Mouse (Mus musculus) gastrocnemius, postnatal 14 days (tissue): Measurements from ENCODE around the gene Tmem63a. TPM values are rescaled to one million over a fixed set of nuclear protein-coding genes. Genes with fewer than 3 reads are reported as not detected.
A peak's percentile ranks its signal among the peaks of the same experiment; 100 is the strongest.
"Not testable (repeated sequence)": the region's sequence is repeated elsewhere in the genome, so short reads cannot be mapped to it uniquely, and the experiment has no call there.

Experiments used
- DNase-seq: peaks from one replicate; pipeline ENCODE4 v3.0.0; 2021; ENCODE audit warnings: mixed read lengths
- intact Hi-C: fragments of 180-260 bp; cut with DNase I; formaldehyde crosslinking; loops from one replicate; pipeline ENCODE4 v1.15.1; 2025; ENCODE audit warnings: low total_unique reads
- total RNA-seq, 2 experiments: library from RNA; stranded (reverse); gene quantifications; 2 replicates each; pipeline ENCODE4 v1.2.3; 2021

Gene Tmem63a
- total RNA-seq, 2 experiments from 2014 or later = 11.9 to 12.5 TPM

DNA sequence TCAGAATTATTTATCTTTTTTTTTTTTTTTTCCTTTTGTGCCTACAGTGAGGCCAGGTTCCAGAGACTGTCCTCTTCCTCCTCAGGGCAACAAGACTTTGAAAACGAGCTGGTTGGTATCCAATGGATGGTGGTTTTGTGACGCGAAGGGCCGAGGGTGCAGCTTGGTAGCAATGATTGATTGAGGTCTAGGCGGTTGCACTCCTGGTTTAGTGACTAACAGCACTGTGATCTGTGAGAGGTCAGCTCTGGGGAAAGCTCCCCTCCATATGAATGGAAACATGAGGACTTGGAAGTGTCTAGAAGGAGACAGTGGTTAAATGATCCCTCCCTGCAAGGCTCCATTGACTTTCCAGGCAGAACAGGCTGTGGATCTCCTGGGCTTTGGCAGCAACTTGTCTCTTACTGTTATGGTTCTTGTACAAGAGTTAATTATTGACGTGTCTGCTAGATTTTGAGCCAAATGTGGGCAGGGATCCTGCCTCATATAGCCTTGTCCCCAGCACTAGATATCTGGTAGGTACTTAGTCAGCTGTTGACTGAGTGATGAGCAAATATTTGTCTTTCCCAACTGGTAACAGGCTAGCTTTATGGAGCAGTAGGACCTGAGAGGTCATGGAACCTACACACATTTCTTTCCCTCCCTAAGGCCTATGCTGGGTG, 10.1 kb downstream of the Tmem63a start:
- no peak for DNase-seq

DNA sequence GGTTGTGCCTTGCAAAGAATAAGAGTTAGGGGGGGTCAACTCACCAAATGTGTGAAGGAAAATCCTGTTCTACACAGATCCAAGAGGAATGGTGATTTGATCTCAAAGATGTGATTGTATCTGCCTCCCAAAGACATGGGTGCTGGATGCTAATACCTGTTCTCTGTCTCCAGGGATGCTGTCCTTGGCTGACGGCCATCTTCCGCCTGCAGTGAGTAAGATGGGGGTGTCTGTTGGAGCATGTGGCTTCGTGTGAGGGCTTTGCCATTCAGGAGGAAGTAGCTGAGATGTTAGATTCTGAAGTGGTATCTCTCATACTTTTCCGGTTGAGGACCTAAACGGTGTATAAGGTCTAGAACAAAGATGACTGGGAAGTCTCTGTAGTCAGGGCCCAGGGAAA, 10.7 kb downstream of the Tmem63a start:
- intact Hi-C loops = no loop called here
- DNase-seq = no peak

More for the DNA sequence above, 10.1 kb downstream of the Tmem63a start:
- intact Hi-C loops = no loop called here

DNA sequence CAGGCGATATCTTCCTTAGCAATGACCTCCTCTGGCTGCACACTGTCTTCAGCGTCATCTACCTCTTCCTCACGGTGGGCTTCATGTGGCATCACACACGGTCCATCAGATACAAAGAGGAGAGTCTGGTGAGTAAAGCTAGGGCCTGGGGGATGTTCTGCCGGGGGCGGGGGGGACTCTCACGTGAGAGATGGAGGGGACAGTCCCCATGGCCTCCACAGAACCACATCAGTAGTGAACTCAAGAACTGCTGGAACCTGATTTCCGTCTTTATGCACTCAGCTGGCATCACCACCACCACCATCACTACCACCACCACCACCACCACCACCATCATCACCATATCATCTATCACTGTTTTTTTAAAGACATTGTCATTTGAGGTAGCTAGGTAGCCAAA, 14.3 kb downstream of the Tmem63a start:
- no peak for DNase-seq
- intact Hi-C loops = no loop called here

DNA sequence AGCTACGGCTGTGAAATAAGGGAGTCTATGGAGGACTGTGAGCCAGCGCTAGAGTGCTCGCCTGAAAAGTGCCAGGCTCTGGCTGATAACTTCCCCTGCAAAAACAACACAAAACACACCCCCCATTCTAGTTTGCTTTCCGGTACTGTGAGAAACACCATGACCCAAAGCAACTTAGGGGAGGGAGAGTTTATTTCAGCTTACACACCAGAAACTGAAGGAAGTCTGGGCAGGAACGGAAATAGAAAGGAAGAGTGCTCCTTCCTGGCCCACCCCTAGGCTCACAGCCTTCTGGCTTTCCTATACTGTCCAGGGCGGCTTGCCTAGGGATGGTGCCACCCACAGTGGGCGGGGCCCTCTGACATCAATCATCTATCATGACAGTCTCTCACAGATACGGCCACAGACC, 14.8 kb downstream of the Tmem63a start:
- intact Hi-C loops = no loop called here
- DNase-seq = peak; percentile 43

DNA sequence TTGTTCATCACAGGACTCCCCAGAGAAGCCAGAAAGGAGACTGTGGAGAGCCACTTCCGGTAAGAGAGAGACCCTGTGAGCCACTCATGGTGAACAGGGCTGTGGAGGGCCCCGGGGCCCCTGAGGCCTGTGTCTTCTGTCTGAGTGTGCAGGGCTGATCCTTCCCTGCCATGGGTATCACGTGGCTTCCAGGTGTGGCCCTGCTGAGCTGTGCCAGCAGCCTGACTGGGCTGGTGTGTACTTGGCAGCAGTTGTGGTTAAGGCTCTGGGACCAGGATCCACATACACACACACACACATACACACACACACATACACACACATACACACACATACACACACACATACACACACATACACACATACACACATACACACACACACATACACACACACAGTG, 15.8 kb downstream of the Tmem63a start:
- intact Hi-C loops = no loop called here
- no peak for DNase-seq

DNA sequence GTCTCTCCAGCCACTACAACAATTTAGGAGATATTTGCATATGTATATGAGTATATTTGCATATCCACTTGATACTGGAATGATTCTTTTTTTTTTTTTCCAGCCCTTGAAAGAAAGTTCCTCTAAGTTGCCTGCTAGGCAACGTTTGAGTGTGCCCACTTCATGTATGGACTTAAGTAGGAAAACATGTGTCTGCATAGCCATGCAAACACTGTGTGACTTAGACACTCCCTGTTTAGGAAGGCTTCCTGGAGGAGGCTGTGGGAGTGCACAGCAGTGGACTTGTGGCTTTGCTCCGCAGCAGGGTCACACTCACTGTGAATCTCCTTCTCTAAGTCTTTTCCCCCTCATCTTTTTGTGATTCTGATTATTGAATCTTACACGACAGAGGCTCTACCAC, 16.7 kb downstream of the Tmem63a start:
- intact Hi-C loops = no loop called here
- DNase-seq = no peak

DNA sequence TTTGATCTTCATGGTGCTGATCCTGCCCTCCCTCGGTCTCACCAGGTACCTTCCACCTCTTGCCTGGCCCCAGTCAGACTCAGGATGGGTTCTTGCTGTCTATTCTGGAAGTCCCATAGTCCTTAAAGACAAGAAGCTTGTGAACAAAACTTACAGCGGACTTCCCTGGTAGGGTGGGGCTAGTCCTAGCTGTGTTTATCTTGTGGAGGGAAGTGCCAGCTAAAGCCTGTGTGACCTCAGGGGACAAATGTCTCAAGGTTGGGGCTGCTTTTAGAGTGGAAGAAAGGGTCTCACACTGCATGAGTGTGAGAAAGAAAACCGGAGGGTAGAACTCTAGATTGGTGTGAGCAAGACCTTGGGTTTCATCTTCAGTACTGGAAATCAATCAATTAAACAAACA, 23.6 kb downstream of the Tmem63a start:
- DNase-seq = no peak
- intact Hi-C loops = loop anchor here (5.0 kb wide), 1 partner anchor 73 kb away; the partner anchor contains the start of gene Lefty2

DNA sequence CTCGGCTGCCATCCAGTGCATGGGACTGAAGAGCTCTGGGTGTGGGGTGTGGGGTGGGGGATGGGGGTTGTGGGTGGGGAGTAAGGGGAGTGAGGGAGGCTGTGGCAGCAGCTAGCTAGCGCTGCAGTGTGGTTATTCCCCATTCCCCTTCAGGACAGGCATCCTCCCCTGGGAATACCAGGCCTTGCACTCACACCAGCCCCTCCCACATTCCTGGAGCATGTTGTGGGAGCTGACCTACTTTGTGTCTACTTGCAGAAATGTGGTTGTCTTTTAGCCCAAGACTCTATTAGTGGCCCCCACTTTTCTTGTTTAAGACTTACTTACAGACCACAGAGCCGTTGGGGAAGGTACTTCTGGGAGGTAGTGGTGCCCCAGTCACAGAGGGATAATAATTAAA, 24.4 kb downstream of the Tmem63a start:
- intact Hi-C loops = loop anchor here (5.0 kb wide), 1 partner anchor 74 kb away; the partner anchor contains the start of gene Lefty2

DNA sequence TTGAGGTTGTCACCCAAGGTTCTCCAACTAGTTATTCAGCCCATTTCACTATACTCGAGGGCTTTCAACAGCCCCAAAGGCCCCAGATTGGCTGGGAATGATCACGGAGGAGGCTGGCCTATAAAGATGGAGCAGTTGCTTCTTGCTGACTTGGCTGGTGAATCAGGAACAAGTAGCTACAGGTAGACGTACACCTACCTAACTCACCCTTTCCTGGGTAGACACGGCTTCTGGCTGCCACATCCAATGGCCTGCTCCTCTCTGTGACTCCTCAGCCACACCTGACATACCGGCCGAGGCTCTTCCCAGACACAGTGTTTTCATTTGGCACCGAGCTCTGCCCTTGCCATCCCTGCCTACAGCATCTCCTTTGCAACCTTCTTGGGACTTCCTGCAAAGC, 25.1 kb downstream of the Tmem63a start:
- intact Hi-C loops = loop anchor here (5.0 kb wide), 1 partner anchor 75 kb away; the partner anchor contains the start of gene Lefty2
- DNase-seq = no peak

More for the DNA sequence above, 24.4 kb downstream of the Tmem63a start:
- DNase-seq = peak; percentile 52

DNA sequence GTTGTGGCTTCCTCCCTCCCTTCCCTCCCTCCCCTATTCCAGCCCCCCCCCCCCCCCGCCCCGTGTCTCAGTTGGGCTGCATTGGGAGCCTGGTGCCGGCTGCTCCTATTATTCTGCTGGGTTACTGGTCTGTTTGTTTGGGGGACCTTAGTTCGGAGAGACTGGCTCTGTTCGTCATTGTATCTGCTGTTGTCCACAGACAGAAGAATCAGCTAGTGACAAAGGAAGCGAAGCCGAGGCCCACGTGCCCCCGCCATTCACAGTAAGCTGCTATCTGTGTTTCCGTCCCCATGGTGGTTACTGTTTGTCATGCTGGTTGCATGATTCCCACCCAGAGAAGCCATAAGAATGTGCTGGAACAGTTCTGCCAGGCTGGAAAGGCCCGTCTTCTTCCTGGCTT, 30.8 kb downstream of the Tmem63a start:
- DNase-seq = no peak
- intact Hi-C loops = loop anchor here (2.0 kb wide), 1 partner anchor 72 kb away; no protein-coding TSS in a partner anchor

DNA sequence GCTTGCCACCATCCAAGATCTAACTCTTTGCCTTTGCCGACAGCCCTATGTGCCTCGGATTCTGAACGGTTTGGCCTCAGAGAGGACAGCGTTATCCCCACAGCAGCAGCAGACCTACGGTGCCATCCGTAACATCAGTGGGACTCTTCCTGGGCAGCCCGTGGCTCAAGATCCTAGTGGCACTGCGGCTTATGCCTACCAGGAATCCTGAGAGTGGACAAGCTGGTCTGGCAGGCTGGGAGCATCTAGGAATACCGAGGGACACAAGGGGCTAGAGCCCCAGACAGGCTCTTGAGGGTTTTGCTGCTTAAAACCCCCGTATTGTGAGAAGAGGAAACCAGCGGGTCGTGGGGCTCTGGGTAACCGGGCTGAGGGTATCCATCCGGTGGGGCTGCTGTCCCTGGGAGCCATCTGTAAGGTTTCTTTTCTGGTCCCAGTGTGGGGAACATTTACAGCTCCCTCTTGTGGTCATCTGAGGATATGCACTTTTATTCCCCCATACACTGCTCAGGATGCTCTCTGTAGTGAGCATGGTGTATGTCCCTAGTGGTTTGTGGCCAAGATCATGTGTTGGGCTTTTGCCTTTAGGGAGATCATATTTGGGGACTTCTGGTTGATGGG, 32.1 kb downstream of the Tmem63a start:
- no peak for DNase-seq
- intact Hi-C loops = no loop called here

DNA sequence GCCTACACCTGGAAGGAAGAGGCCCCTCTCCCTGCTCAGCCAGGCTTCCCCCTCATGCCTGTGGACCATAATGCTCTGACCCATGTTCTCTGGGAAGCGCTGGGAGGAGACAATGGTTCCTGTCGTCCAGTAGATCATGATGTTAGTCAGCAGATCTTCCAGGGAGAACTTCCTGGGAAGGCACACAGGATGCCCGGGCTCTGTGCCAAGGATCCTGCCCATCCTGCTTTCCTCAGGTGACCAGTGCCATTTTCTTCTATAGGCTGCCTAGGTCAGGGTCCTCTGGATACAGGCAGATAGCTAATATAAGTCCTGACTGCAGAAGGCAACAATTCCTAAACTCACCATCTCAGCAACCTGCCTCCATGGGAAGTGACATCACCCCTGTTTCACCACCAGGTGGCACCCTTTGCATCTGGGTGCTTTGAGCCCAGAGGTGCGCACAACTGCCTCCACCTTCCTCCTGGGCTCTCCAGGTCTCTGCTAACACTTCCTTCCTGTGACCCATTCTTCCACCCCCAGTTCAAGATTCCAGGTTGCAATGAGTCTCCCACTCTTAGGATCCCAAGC, 34.1 kb downstream of the Tmem63a start:
- intact Hi-C loops = no loop called here
- peak; percentile 44 for DNase-seq

DNA sequence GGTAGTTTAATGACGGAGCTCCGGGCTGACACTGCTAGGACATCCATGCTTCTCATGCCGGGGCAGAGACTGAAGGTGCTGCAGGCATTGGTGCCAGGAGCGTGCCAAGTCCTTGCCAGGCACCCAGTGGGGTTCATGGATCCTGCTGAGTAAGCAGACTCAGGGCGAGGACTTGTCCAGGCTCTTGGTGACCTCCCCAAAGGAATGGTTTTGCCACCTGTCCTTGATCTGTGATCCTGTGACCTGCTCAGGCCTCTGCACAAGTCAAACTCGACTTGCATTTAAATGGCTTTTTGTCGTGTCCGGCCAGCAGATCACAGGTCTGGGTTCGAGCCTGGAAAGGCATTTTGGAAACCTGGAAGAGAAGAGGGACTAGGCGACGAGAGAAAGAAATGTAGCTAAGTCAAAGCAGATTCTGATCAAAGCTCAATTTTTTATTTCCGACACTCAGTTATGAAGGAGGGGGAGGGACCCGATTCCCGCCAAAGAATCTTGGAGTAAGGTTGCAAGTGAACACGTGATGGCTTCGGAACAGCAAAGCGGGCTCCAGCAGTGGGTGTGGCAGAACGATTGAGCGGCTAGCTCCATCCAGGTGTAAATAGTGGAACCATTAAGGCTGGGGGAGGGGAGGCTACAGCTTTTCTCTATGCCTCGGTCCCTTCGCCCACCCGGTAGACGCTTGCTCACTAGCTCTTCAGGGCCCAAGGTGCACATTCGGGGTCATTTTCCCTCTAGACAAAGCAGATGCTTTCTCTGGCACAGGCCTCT, 37.5 kb downstream of the Tmem63a start:
- intact Hi-C loops = no loop called here
- no peak for DNase-seq

DNA sequence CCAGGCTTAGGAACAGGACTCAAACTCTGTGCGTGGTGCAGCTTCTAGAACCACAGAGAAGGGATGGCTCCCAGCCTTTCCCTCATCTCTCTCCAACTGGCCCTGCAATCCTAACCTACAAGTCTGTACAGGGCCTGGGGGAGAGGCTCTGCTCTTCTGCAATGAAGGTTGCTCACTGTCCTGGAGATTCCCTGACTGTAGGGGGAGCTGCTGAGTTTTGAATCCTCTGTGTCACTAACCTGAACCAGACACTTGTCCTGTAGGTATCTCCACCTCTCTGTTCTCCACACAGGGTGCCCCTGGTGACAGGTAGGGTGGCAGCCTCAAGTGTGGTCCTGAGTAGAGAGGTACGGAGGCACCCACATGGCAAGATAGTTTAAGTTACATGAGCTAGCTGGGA, 38.3 kb downstream of the Tmem63a start:
- intact Hi-C loops = no loop called here

DNA sequence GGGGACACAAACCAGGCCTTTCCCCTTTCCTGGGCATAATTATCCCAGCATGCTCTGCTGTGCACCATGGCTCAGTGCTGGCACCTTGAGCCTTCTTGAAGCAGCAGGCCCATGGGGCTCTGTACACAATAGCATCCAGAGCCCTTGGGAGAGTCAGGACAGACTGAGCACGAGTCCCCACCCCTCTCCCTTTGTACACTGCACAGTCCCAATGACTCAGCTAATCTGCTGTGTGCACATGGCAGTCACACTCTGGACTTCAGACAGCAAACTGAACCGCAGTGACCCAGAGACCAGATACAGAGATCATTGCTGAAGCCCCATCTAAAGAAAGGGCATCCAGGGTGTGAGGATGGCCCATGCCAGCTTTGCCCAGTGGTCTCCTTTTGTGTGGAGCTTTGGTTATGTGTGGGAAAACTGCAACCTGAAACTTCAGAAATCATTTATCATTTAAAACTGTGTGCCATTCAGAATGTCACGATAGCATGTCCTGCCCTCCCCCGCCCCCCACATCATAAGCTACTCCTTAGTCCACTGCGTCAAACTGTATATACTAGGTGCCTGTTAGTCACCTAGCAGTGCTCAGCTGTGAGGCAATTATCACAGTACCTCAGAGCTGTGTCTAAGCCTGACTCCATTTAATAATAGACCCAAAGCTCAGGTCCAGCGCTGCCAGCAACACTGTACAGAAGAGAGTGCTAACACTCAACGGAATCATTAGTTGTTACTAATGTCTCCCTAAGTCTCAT, 39.3 kb downstream of the Tmem63a start:
- not testable (repeated sequence) for DNase-seq

More for the DNA sequence above, 38.3 kb downstream of the Tmem63a start:
- DNase-seq = no peak

DNA sequence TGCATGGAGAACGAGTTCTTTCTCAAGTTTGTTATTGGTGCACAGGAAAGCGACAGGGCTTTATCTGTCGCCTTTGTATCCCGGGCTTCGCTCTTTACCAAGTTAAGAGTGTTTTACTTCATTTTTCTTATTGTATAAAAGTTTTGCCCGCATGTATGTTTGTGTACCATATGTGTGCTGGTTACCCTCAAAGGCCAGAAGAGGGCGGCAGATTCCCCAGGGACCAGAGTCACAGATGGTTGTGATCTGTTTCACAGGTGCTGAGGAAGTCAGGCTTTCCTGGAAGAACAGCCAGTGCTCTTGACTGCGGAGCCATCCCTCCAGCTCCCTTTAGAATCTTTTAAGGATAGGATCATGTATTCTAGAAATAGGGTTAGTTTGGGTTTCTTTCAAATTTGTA, 44.6 kb downstream of the Tmem63a start:
- intact Hi-C loops = no loop called here
- no peak for DNase-seq

More for the DNA sequence above, 39.3 kb downstream of the Tmem63a start:
- intact Hi-C loops = not testable (repeated sequence)

DNA sequence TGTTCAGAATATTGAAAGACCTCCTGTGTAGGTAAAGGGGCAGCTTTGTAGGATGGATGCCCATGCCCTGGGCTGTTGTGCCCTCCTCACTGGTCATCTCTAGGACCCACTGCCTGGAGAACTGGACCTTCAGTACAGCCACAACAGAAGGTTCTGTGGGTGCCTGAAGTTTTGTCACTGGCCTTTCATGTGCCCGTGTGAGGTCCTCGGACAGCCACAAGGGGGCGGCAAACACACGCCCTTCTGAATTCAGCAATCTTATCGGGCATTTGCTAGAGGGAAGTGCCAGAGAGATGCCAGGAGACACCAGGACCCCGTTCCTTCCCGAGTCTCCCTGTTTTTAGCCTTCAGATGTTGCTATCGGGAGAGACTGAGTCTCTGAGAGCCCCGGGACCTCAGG, 45.6 kb downstream of the Tmem63a start:
- intact Hi-C loops = no loop called here
- DNase-seq = peak; percentile 73

DNA sequence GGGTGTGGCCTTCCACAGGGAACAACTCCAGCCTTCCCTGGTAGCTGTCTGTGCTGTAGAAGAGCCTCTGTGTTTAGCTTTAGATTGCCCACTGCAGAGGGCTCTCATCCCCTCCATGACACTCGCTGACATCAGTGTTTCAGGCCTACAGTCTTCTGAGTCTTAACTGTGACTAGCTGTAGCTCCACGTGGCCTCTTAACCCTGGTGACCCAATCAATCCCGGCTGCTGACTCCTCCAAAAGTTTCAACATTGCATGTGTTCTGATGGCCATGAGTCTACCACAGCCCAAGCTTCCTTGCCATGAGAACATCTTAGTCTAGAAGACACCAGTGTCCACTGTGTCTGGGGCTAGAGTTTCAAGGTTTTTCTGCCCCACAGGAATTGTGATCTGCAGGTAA, 48.5 kb downstream of the Tmem63a start:
- intact Hi-C loops = no loop called here
- DNase-seq = no peak

DNA sequence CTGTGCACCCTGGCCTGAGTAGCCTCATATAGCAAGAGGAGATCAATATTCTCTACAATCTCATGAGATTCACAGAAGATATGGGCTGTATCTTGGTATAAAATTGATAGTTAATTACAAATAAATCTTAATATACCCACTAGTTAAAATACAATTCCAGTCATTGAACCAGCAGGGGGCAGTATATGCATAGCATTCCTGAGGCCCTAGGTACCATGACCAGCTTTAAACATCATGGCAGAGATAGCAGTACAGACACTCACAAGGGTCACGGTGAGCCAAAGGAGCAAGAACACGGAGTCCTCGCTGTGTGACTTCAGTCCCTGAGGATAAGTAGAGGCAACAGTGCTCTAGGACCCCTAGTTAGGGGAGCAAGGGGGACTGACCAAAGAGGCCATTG, 50.0 kb downstream of the Tmem63a start:
- no peak for DNase-seq
- intact Hi-C loops = loop anchor here (2.0 kb wide), 1 partner anchor 47 kb away; no protein-coding TSS in a partner anchor
